In genomic region chr4:33589207-33589606, GRCm38 (mm10) we compare ENCODE assay signal across 8 mouse cellular contexts.
DNase-seq lines count a peak whose midpoint lies in the region; ATAC-seq lines count a peak whose summit lies in the region.

No protein-coding gene starts in this region.

- ATAC-seq in frontal cortex, adult (ENCODE audit: low TSS enrichment) = peak; percentile 75

- peak overlapping the region; percentile 80 for H3K27ac ChIP-seq in hindbrain, embryonic 10.5 days

- no peak for DNase-seq in frontal cortex, postnatal 36 days (ENCODE audit: low spot score in 2 of 2)
- DNase-seq in cerebellum, adult 9-10 months = peak; percentile 40
- peak; percentile 60 for DNase-seq in hindbrain, embryonic 10.5 days (ENCODE audit: low spot score)
- peak; percentile 31 for DNase-seq in neural tube, embryonic 10.5 days (ENCODE audit: extremely low spot score, low spot score)
- no peak for DNase-seq in lung, adult 18-20 months
- DNase-seq in adipocyte (ENCODE audit: low spot score) = no peak
- DNase-seq in layer of hippocampus, adult 9-11 months = no peak

- peaks cover 45% of the 10 kb centered on the region for H3K4me1 ChIP-seq in hindbrain, embryonic 10.5 days (replicated peaks)

- no peaks in the 10 kb centered on the region for H3K36me3 ChIP-seq in hindbrain, embryonic 10.5 days

- H3K9me3 ChIP-seq in hindbrain, embryonic 10.5 days = peaks cover 6% of the 10 kb centered on the region; the same call in 1 of the 2 replicates

- H3K27me3 ChIP-seq in hindbrain, embryonic 10.5 days (ENCODE audit: insufficient read depth, poor library complexity, severe bottlenecking) = peaks cover under 1% of the 10 kb centered on the region; the same call in 1 of the 2 replicates

- 5% methylated on average over 8 of the region's 8 CpGs for WGBS in hindbrain, embryonic 10.5 days

- H3K4me3 ChIP-seq in hindbrain, embryonic 10.5 days = peak overlapping the region; percentile 20

Comparison
In these comparisons a context has a peak if more than half of its experiments do, and no peak if none do; other contexts are left out.
1. DNase-seq: peak in cerebellum, adult 9-10 months (single experiment), hindbrain, embryonic 10.5 days (single experiment) and neural tube, embryonic 10.5 days (single experiment); none in frontal cortex, postnatal 36 days (0 of 2), lung, adult 18-20 months (0 of 2), adipocyte (single experiment) and layer of hippocampus, adult 9-11 months (single experiment).